ENCODE assay signal across 8 mouse cellular contexts in genomic region chr10:88983444-88983843, GRCm38 (mm10).
A peak's percentile ranks its signal among the peaks of the same experiment; 100 is the strongest.
DNase-seq lines count a peak whose midpoint lies in the region; ATAC-seq and TF ChIP-seq lines count a peak whose summit lies in the region.

No protein-coding gene starts in this region.

- H3K4me2 ChIP-seq in liver, embryonic 11.5 days: no peak overlapping the region

- H3K36me3 ChIP-seq in liver, embryonic 11.5 days (ENCODE audit: control insufficient read depth, insufficient read depth, low read length): no peaks in the 10 kb centered on the region

- no peak for ATAC-seq in liver, embryonic 11.5 days (replicated peaks; ENCODE audit: low FRiP score)

- no peak overlapping the region for H3K27ac ChIP-seq in cerebellum, adult 2 months (ENCODE audit: insufficient read depth, low read length)
- H3K27ac ChIP-seq in liver, embryonic 11.5 days (ENCODE audit: low read depth, low read length): no peak overlapping the region

- WGBS in cerebellum, adult 2 months: 39% methylated on average over 8 of the region's 8 CpGs
- 35% methylated on average over 8 of the region's 8 CpGs for WGBS in liver, embryonic 11.5 days

- DNase-seq in cerebellum, postnatal 10 days: peak; percentile 38 to 41
- no peak for DNase-seq in cerebellum, adult 2 months
- DNase-seq in liver: peak; percentile 10
- no peak for DNase-seq in liver, embryonic 11.5 days (ENCODE audit: low spot score)
- peak; percentile 70 for DNase-seq in adrenal gland, postnatal 25 days
- DNase-seq in layer of hippocampus, postnatal 14 days (ENCODE audit: low spot score in 2 of 2): peak; percentile 21 to 29
- DNase-seq in right cerebral cortex, postnatal 14 days: peak; percentile 55
- DNase-seq in cerebellum, adult 11-12 months: no peak

- no peak overlapping the region for H3K4me3 ChIP-seq in cerebellum, adult 2 months (replicated peaks; ENCODE audit: insufficient read depth, low read depth, low read length)
- no peak overlapping the region for H3K4me3 ChIP-seq in liver, embryonic 11.5 days (ENCODE audit: low read depth, low read length)

- H3K4me1 ChIP-seq in cerebellum, adult 2 months (ENCODE audit: control insufficient read depth, insufficient read depth, low read length): no peaks in the 10 kb centered on the region
- H3K4me1 ChIP-seq in liver, embryonic 11.5 days (replicated peaks; ENCODE audit: control insufficient read depth, insufficient read depth, low read length): no peaks in the 10 kb centered on the region

- no peak for TF ChIP-seq CTCF in cerebellum, adult 2 months (IDR thresholded peaks at IDR 0.05; ENCODE audit: borderline replicate concordance, insufficient read depth, low read depth, low read length)

- no peak overlapping the region for H3K9ac ChIP-seq in liver, embryonic 11.5 days (ENCODE audit: low read depth, low read length)

- no peaks in the 10 kb centered on the region for H3K9me3 ChIP-seq in liver, embryonic 11.5 days (ENCODE audit: control insufficient read depth, low read length)

- H3K27me3 ChIP-seq in cerebellum, adult 2 months (ENCODE audit: control insufficient read depth, insufficient read depth, low read length): no peaks in the 10 kb centered on the region
- no peaks in the 10 kb centered on the region for H3K27me3 ChIP-seq in liver, embryonic 11.5 days (replicated peaks; ENCODE audit: control insufficient read depth, insufficient read depth, low read length)

- TF ChIP-seq POLR2A in cerebellum, adult 2 months (IDR thresholded peaks at IDR 0.05; ENCODE audit: borderline replicate concordance, insufficient read depth, low read length): no peak

Comparison
In these comparisons a context has a peak if more than half of its experiments do, and no peak if none do; other contexts are left out.
1. DNase-seq: peak in cerebellum, postnatal 10 days (2 of 2), liver (single experiment), adrenal gland, postnatal 25 days (single experiment), layer of hippocampus, postnatal 14 days (2 of 2) and right cerebral cortex, postnatal 14 days (single experiment); none in cerebellum, adult 2 months (0 of 2), liver, embryonic 11.5 days (single experiment) and cerebellum, adult 11-12 months (single experiment).